Mouse (Mus musculus) lung, adult 2 months (tissue): ENCODE measurements around the gene Zscan4-ps1.
"Not testable (repeated sequence)": the region's sequence is repeated elsewhere in the genome, so short reads cannot be mapped to it uniquely, and the experiment has no call there.

Experiments
- CTCF ChIP-seq: fragments of 200-500 bp; IDR thresholded peaks from 2 replicates; pipeline ENCODE4 v1.5.1; 2011; ENCODE audit warnings: mild to moderate bottlenecking, low read length, control low read depth; ENCODE audit not compliant: insufficient read depth
- POLR2A ChIP-seq: fragments of 200-500 bp; IDR thresholded peaks from 2 replicates; pipeline ENCODE4 v1.6.1; 2011; ENCODE audit warnings: low read depth, mild to moderate bottlenecking, control low read depth, low read length, borderline replicate concordance; ENCODE audit errors: extremely low read depth

- TF ChIP-seq POLR2A, CTCF: not testable (repeated sequence)
Observed at GRCm38 (mm10) chr7:11069591-11069990, at the start of gene Zscan4-ps1.
